8 mouse cellular contexts compared by ENCODE assay signal in genomic region chr2:71056115-71056835, GRCm38 (mm10). TPM values are rescaled to one million over a fixed set of nuclear protein-coding genes. Genes with fewer than 3 reads are reported as not detected.
DNase-seq lines count a peak whose midpoint lies in the region; ATAC-seq and TF ChIP-seq lines count a peak whose summit lies in the region.

No protein-coding gene starts in this region.

- no peak for DNase-seq in lung, embryonic 14.5 days
- no peak for DNase-seq in lung, adult 18-20 months
- DNase-seq in embryonic facial prominence, embryonic 11.5 days (ENCODE audit: low spot score), result no peak
- DNase-seq in right cerebral cortex, adult 2 months (ENCODE audit: low spot score in 2 of 2), result no peak
- no peak for DNase-seq in layer of hippocampus, postnatal 36 days
- DNase-seq in frontal cortex, postnatal 36 days (ENCODE audit: low spot score in 2 of 2), result no peak

- H3K9ac ChIP-seq in lung, embryonic 14.5 days, result peak overlapping the region; percentile 84
- peak overlapping the region; percentile 90 for H3K9ac ChIP-seq in embryonic facial prominence, embryonic 11.5 days (replicated peaks; ENCODE audit: low read length)
- peak overlapping the region; percentile 92 for H3K9ac ChIP-seq in intestine, embryonic 15.5 days
- peak overlapping the region; percentile 72 for H3K9ac ChIP-seq in neural tube, embryonic 14.5 days (replicated peaks; ENCODE audit: low read depth, low read length)

- peak overlapping the region; percentile 73 for H3K4me3 ChIP-seq in lung, embryonic 14.5 days (ENCODE audit: low read depth, low read length)
- peak overlapping the region; percentile 84 for H3K4me3 ChIP-seq in embryonic facial prominence, embryonic 11.5 days (ENCODE audit: low read depth, low read length)
- H3K4me3 ChIP-seq in intestine, embryonic 15.5 days (replicated peaks), result peak overlapping the region; percentile 91
- peak overlapping the region; percentile 82 for H3K4me3 ChIP-seq in neural tube, embryonic 14.5 days (ENCODE audit: low read depth, low read length)

- peak overlapping the region; percentile 94 for H3K27ac ChIP-seq in lung, embryonic 14.5 days (ENCODE audit: low read depth)
- peak overlapping the region; percentile 83 for H3K27ac ChIP-seq in embryonic facial prominence, embryonic 11.5 days (replicated peaks; ENCODE audit: low read depth, low read length)
- H3K27ac ChIP-seq in intestine, embryonic 15.5 days, result peak overlapping the region; percentile 98
- H3K27ac ChIP-seq in neural tube, embryonic 14.5 days (ENCODE audit: low read depth, low read length), result peak overlapping the region; percentile 94

- 11% methylated on average over 21 of the region's 21 CpGs for WGBS in lung, embryonic 14.5 days
- 12% methylated on average over 21 of the region's 21 CpGs for WGBS in embryonic facial prominence, embryonic 11.5 days
- 11% methylated on average over 21 of the region's 21 CpGs for WGBS in intestine, embryonic 15.5 days
- 14% methylated on average over 21 of the region's 21 CpGs for WGBS in neural tube, embryonic 14.5 days

- no peak for ATAC-seq in lung, embryonic 14.5 days (ENCODE audit: insufficient read depth)
- ATAC-seq in embryonic facial prominence, embryonic 11.5 days (replicated peaks; ENCODE audit: insufficient number of reproducible peaks, low FRiP score, low TSS enrichment, low read depth), result no peak
- no peak for ATAC-seq in intestine, embryonic 15.5 days
- no peak for ATAC-seq in neural tube, embryonic 14.5 days (ENCODE audit: low read depth)

- H3K36me3 ChIP-seq in lung, embryonic 14.5 days (ENCODE audit: insufficient read depth), result peaks cover 4% of the 10 kb centered on the region; the same call in 1 of the 2 replicates
- H3K36me3 ChIP-seq in embryonic facial prominence, embryonic 11.5 days (replicated peaks; ENCODE audit: control insufficient read depth, insufficient read depth, low read depth, low read length), result no peaks in the 10 kb centered on the region
- peaks cover 5% of the 10 kb centered on the region; the same call in 1 of the 2 replicates for H3K36me3 ChIP-seq in intestine, embryonic 15.5 days
- no peaks in the 10 kb centered on the region; the same call in 1 of the 2 replicates for H3K36me3 ChIP-seq in neural tube, embryonic 14.5 days (ENCODE audit: control insufficient read depth, insufficient read depth, low read length)

- H3K4me2 ChIP-seq in lung, embryonic 14.5 days, result peak overlapping the region; percentile 58
- H3K4me2 ChIP-seq in embryonic facial prominence, embryonic 11.5 days (ENCODE audit: low read depth, low read length), result peak overlapping the region; percentile 71
- H3K4me2 ChIP-seq in intestine, embryonic 15.5 days (replicated peaks), result peak overlapping the region; percentile 79
- peak overlapping the region; percentile 77 for H3K4me2 ChIP-seq in neural tube, embryonic 14.5 days (ENCODE audit: low read depth, low read length)

- H3K9me3 ChIP-seq in lung, embryonic 14.5 days (ENCODE audit: low read depth, low read length), result no peaks in the 10 kb centered on the region
- no peaks in the 10 kb centered on the region for H3K9me3 ChIP-seq in embryonic facial prominence, embryonic 11.5 days (replicated peaks; ENCODE audit: control insufficient read depth, low read length)
- H3K9me3 ChIP-seq in intestine, embryonic 15.5 days, result no peaks in the 10 kb centered on the region
- H3K9me3 ChIP-seq in neural tube, embryonic 14.5 days (ENCODE audit: control insufficient read depth, low read length), result no peaks in the 10 kb centered on the region

- TF ChIP-seq CTCF in lung, embryonic 14.5 days (IDR thresholded peaks at IDR 0.05; ENCODE audit: low read depth), result no peak

- H3K27me3 ChIP-seq in lung, embryonic 14.5 days (ENCODE audit: insufficient read depth, low read length), result no peaks in the 10 kb centered on the region
- no peaks in the 10 kb centered on the region for H3K27me3 ChIP-seq in embryonic facial prominence, embryonic 11.5 days (ENCODE audit: control insufficient read depth, insufficient read depth, low read length)
- H3K27me3 ChIP-seq in intestine, embryonic 15.5 days (replicated peaks), result no peaks in the 10 kb centered on the region
- no peaks in the 10 kb centered on the region for H3K27me3 ChIP-seq in neural tube, embryonic 14.5 days (ENCODE audit: control insufficient read depth, insufficient read depth, low read length)

- no peaks in the 10 kb centered on the region for H3K4me1 ChIP-seq in lung, embryonic 14.5 days (ENCODE audit: insufficient read depth)
- H3K4me1 ChIP-seq in embryonic facial prominence, embryonic 11.5 days (ENCODE audit: control insufficient read depth, insufficient read depth, low read length), result no peaks in the 10 kb centered on the region
- H3K4me1 ChIP-seq in intestine, embryonic 15.5 days (replicated peaks), result peaks cover 9% of the 10 kb centered on the region
- peaks cover 13% of the 10 kb centered on the region for H3K4me1 ChIP-seq in neural tube, embryonic 14.5 days (ENCODE audit: control insufficient read depth, insufficient read depth, low read length)

RNA-seq across cellular contexts. Expression of gene Mettl8, which starts 0.9 kb away (rescaled TPM):
- 15.8 and 19.6 TPM in 2 replicates for polyA plus RNA-seq in lung, embryonic 14.5 days (2014; fragmentation: Nextera tagmentation; extraction: Ambion mirVana)
- 21.1 and 21.9 TPM in 2 replicates for polyA plus RNA-seq in embryonic facial prominence, embryonic 11.5 days (2014; fragmentation: Nextera tagmentation; extraction: Ambion mirVana)
- polyA plus RNA-seq in intestine, embryonic 15.5 days (2015; fragmentation: Nextera tagmentation; extraction: Ambion mirVana), result 12.5 and 15.1 TPM in 2 replicates
- 13.3 and 14.1 TPM in 2 replicates for polyA plus RNA-seq in neural tube, embryonic 14.5 days (2014; fragmentation: Nextera tagmentation; extraction: Ambion mirVana)
- total RNA-seq in layer of hippocampus, postnatal 36 days (2021), result 10 to 100 TPM; 13.7 to 15.0 TPM

RNA-seq across cellular contexts. Expression of gene Dcaf17, which starts 1.1 kb away (rescaled TPM):
- polyA plus RNA-seq in lung, embryonic 14.5 days (2014; fragmentation: Nextera tagmentation; extraction: Ambion mirVana), result 28.1 and 28.6 TPM in 2 replicates
- polyA plus RNA-seq in embryonic facial prominence, embryonic 11.5 days (2014; fragmentation: Nextera tagmentation; extraction: Ambion mirVana), result 29.0 and 31.1 TPM in 2 replicates
- polyA plus RNA-seq in intestine, embryonic 15.5 days (2015; fragmentation: Nextera tagmentation; extraction: Ambion mirVana), result 38.3 and 43.0 TPM in 2 replicates
- polyA plus RNA-seq in neural tube, embryonic 14.5 days (2014; fragmentation: Nextera tagmentation; extraction: Ambion mirVana), result 27.5 and 31.7 TPM in 2 replicates
- 10 to 100 TPM in 1 of 2 experiments, 1 to 10 TPM in 1; 9.9 to 15.3 TPM for total RNA-seq in layer of hippocampus, postnatal 36 days (2021)
